Mouse (Mus musculus) heart, adult 2 months (tissue): Measurements from ENCODE around the gene Fars2.

Experiments
- CTCF ChIP-seq: fragments of 200-600 bp; IDR thresholded peaks from 2 replicates; pipeline ENCODE4 v1.8.1; 2022; ENCODE audit warnings: antibody characterized with exemption, mild to moderate bottlenecking, moderate library complexity
- POLR2A ChIP-seq: fragments of 200-500 bp; IDR thresholded peaks from 2 replicates; pipeline ENCODE4 v1.6.1; 2011; ENCODE audit warnings: mild to moderate bottlenecking, low read depth, low read length, control low read depth; ENCODE audit not compliant: insufficient read depth

- TF ChIP-seq POLR2A (no peak), CTCF (no peak)
Observed at GRCm38 (mm10) chr13:36267399-36267798, 150.2 kb downstream of the Fars2 start.
